Mouse (Mus musculus) midbrain, postnatal 0 days (tissue): ENCODE results near the gene Ccdc15. TPM values are rescaled to one million over a fixed set of nuclear protein-coding genes. Genes with fewer than 3 reads are reported as not detected.
"Not testable (repeated sequence)": the region's sequence is repeated elsewhere in the genome, so short reads cannot be mapped to it uniquely, and the experiment has no call there.

Experiments
- ATAC-seq: fragments of 200-750 bp; cut with Nextera tagmentation; 2 replicates; pipeline ENCODE4 v1.8.0; 2017; ENCODE audit warnings: moderate number of reproducible peaks, mild to moderate bottlenecking, moderate TSS enrichment, moderate library complexity; ENCODE audit not compliant: low FRiP score
- DNase-seq: peaks from one replicate; pipeline ENCODE4 v3.0.0-alpha.2; 2015; ENCODE audit warnings: low spot score
- H3K27ac ChIP-seq: fragments of 300-500 bp; sonication (generic); 2 replicates; pipeline ENCODE4 v1.5.1; 2014; ENCODE audit warnings: low read depth, mild to moderate bottlenecking, low read length, mixed read lengths
- H3K27me3 ChIP-seq: fragments of 300-500 bp; sonication (generic); 2 replicates; pipeline ENCODE4 v1.6.1; 2014; ENCODE audit warnings: low read length, control low read depth, mixed read lengths; ENCODE audit not compliant: insufficient read depth
- H3K36me3 ChIP-seq: fragments of 300-500 bp; sonication (generic); 2 replicates; pipeline ENCODE4 v1.6.1; 2014; ENCODE audit warnings: low read length, control low read depth, mixed read lengths; ENCODE audit not compliant: insufficient read depth
- H3K4me1 ChIP-seq: fragments of 300-500 bp; sonication (generic); 2 replicates; pipeline ENCODE4 v1.6.1; 2014; ENCODE audit warnings: mild to moderate bottlenecking, control low read depth, antibody characterized with exemption, low read length, mixed read lengths; ENCODE audit not compliant: insufficient read depth
- H3K4me2 ChIP-seq: fragments of 300-500 bp; sonication (generic); 2 replicates; pipeline ENCODE4 v1.6.1; 2014; ENCODE audit warnings: low read depth, mild to moderate bottlenecking, low read length, mixed read lengths; ENCODE audit not compliant: poor library complexity, severe bottlenecking
- H3K4me3 ChIP-seq: fragments of 300-500 bp; sonication (generic); 2 replicates; pipeline ENCODE4 v1.5.1; 2014; ENCODE audit warnings: low read depth, mild to moderate bottlenecking, low read length, moderate library complexity
- H3K9ac ChIP-seq: fragments of 300-500 bp; sonication (generic); replicated peaks from 2 replicates; pipeline ENCODE4 v1.6.1; 2014; ENCODE audit warnings: mild to moderate bottlenecking, low read length, moderate library complexity, mixed read lengths; ENCODE audit not compliant: poor library complexity, severe bottlenecking
- H3K9me3 ChIP-seq: fragments of 300-500 bp; sonication (generic); 2 replicates; pipeline ENCODE4 v1.6.1; 2016; ENCODE audit warnings: low read length, control low read depth
- CTCF ChIP-seq: IDR thresholded peaks from 2 replicates; pipeline ENCODE4 v1.5.1; 2016; ENCODE audit warnings: antibody characterized with exemption, mild to moderate bottlenecking
- WGBS: fragments of 180-500 bp; shearing (Covaris S2); extraction: QIAGEN DNeasy Blood & Tissue Kit; methylation state at CpG from one replicate; pipeline ENCODE4 v1.1.7; 2014; 5-methylcytosine and 5-hydroxymethylcytosine counted together
- polyA plus RNA-seq: library from polyadenylated mRNA; unstranded; fragments of >200 nt; fragmentation: Nextera tagmentation; extraction: Ambion mirVana; gene quantifications from 2 replicates; pipeline ENCODE4 v1.2.1, GENCODE M21; 2015
- total RNA-seq: library from RNA; depleted of rRNA; stranded (reverse); fragments of >200 nt; gene quantifications from 2 replicates; pipeline ENCODE4 v1.2.3, GENCODE M21; 2014

Ccdc15 gene
- total and polyA plus RNA-seq, 2 experiments from 2014 or later: 5.0 to 8.6 TPM

GRCm38 (mm10) chr9:37347184-37347987, 846 bp downstream of the Ccdc15 start:
- Histone ChIP-seq H3K4me1 (peaks cover 5% of the 10 kb centered on the region; the same call in 1 of the 2 replicates), H3K36me3 (no peaks in the 10 kb centered on the region), H3K4me3 (peak overlapping the region; percentile 79), H3K4me2 (peak overlapping the region; percentile 87), H3K27me3 (no peaks in the 10 kb centered on the region), H3K9me3 (no peaks in the 10 kb centered on the region), H3K27ac (peak overlapping the region; percentile 87), H3K9ac (peak overlapping the region; percentile 79)
- DNase-seq (no peak), ATAC-seq (0 out of 2 replicates have a peak, but pooled peaks have one; percentile 2)
- no peak for TF ChIP-seq CTCF
- 23% methylated on average over 12 of the region's 12 CpGs for WGBS

- Histone ChIP-seq H3K27ac (no peak overlapping the region), H3K9ac (no peak overlapping the region), H3K4me1 (peaks cover 5% of the 10 kb centered on the region; the same call in 1 of the 2 replicates), H3K27me3 (no peaks in the 10 kb centered on the region), H3K4me3 (no peak overlapping the region), H3K9me3 (no peaks in the 10 kb centered on the region), H3K4me2 (no peak overlapping the region), H3K36me3 (no peaks in the 10 kb centered on the region)
- 85% methylated on average over 3 of the region's 3 CpGs for WGBS
- no peak for ATAC-seq
- no peak for DNase-seq
- no peak for TF ChIP-seq CTCF
Observed at GRCm38 (mm10) chr9:37345406-37345805, 2.8 kb downstream of the Ccdc15 start.

- WGBS: 35% methylated on average over 3 of the region's 3 CpGs
Observed at GRCm38 (mm10) chr9:37329456-37329855, 18.8 kb downstream of the Ccdc15 start.

GRCm38 (mm10) chr9:37301720-37302119, 46.5 kb downstream of the Ccdc15 start:
- Histone ChIP-seq H3K9ac (no peak overlapping the region), H3K4me1 (no peaks in the 10 kb centered on the region), H3K4me2 (no peak overlapping the region), H3K9me3 (no peaks in the 10 kb centered on the region), H3K27ac (no peak overlapping the region), H3K4me3 (no peak overlapping the region), H3K36me3 (peaks cover 5% of the 10 kb centered on the region; the same call in 1 of the 2 replicates), H3K27me3 (no peaks in the 10 kb centered on the region)
- no peak for DNase-seq
- WGBS: 95% methylated on average over 1 of the region's 1 CpGs
- no peak for ATAC-seq
- TF ChIP-seq CTCF: no peak

More at GRCm38 (mm10) chr9:37329456-37329855, 18.8 kb downstream of the Ccdc15 start:
- H3K27me3 ChIP-seq: no peaks in the 10 kb centered on the region
- H3K27ac ChIP-seq: no peak overlapping the region
- H3K4me2 ChIP-seq: no peak overlapping the region
- DNase-seq: peak; percentile 44
- no peaks in the 10 kb centered on the region for H3K9me3 ChIP-seq
- ATAC-seq: no peak
- no peak overlapping the region for H3K4me3 ChIP-seq
- H3K36me3 ChIP-seq: no peaks in the 10 kb centered on the region
- H3K9ac ChIP-seq: no peak overlapping the region
- H3K4me1 ChIP-seq: no peaks in the 10 kb centered on the region
- TF ChIP-seq CTCF: peak; percentile 81

GRCm38 (mm10) chr9:37300501-37300900, 47.7 kb downstream of the Ccdc15 start:
- DNase-seq, H3K36me3 ChIP-seq, H3K27ac ChIP-seq, H3K4me1 ChIP-seq, H3K4me3 ChIP-seq, H3K9ac ChIP-seq, H3K9me3 ChIP-seq, H3K4me2 ChIP-seq, H3K27me3 ChIP-seq, ATAC-seq: not testable (repeated sequence)
- 93% methylated on average over 1 of the region's 1 CpGs for WGBS

GRCm38 (mm10) chr9:37295586-37295985, 52.6 kb downstream of the Ccdc15 start:
- TF ChIP-seq CTCF: no peak
- H3K9me3 ChIP-seq: no peaks in the 10 kb centered on the region
- no peaks in the 10 kb centered on the region for H3K4me1 ChIP-seq
- ATAC-seq (no peak), DNase-seq (no peak)
- H3K4me2 ChIP-seq: no peak overlapping the region
- H3K36me3 ChIP-seq: no peaks in the 10 kb centered on the region
- H3K9ac ChIP-seq: no peak overlapping the region
- no peaks in the 10 kb centered on the region for H3K27me3 ChIP-seq
- H3K27ac ChIP-seq: no peak overlapping the region
- no peak overlapping the region for H3K4me3 ChIP-seq
